Mouse (Mus musculus): ENCODE measurements at regions not wholly inside any gene's neighbourhood (a gene's known extent, or its start where the extent isn't known, plus 50 kb on each side); places are given as distances from the start of the nearest gene placed in this dataset.

GRCm38 (mm10) chr15:50967176-50967575, 2917.5 kb upstream of the Gm7489 start:
- TF ChIP-seq CTCF (IDR thresholded peaks at IDR 0.05; ENCODE audit: extremely low read depth, insufficient read length, insufficient replicate concordance, low read depth, low read length) (no peak), POLR2A (IDR thresholded peaks at IDR 0.05; ENCODE audit: low read depth, low read length) (no peak)

All from small intestine, adult 2 months (tissue).